Mouse (Mus musculus): Measurements from ENCODE around the gene Kat7. TPM values are rescaled to one million over a fixed set of nuclear protein-coding genes. Genes with fewer than 3 reads are reported as not detected.

The Kat7 gene
- polyA plus RNA-seq, 1 experiment from 2014 or later: 19.4 TPM

DNA sequence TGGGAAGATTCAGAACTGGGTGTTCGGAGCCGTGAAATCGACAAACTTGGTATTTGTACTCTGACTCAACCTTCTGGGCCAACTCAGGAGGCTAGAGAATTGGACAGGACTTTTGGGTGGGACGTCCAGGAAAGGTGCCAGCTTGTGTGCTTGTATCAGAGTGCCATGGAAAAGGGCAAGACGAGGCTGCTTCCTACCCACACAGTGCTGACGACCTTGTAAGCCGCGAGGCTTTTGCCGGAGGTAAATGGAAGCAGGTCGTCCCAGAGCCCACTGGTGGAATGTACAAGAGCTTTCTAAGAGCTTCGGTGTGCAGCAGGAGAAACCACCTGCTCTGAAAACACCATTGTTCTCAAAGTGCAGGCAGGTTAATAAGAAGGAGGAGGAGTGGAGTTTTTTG, 16.2 kb upstream of the Kat7 start:
- Histone ChIP-seq H3K9me3 (ENCODE audit: low read length) (no peaks in the 10 kb centered on the region), H3K9ac (replicated peaks) (no peak overlapping the region), H3K27me3 (ENCODE audit: insufficient read depth, low read length) (no peaks in the 10 kb centered on the region), H3K4me1 (ENCODE audit: insufficient read depth) (no peaks in the 10 kb centered on the region), H3K4me2 (ENCODE audit: low read depth, low read length) (no peak overlapping the region), H3K27ac (ENCODE audit: low read depth) (no peak overlapping the region), H3K36me3 (replicated peaks; ENCODE audit: insufficient read depth, low read length) (no peaks in the 10 kb centered on the region), H3K4me3 (ENCODE audit: low read depth, low read length) (no peak overlapping the region)
- no peak for DNase-seq
- no peak for TF ChIP-seq EP300 (IDR thresholded peaks at IDR 0.05; ENCODE audit: low read depth)
- no peak for ATAC-seq
- WGBS (ENCODE audit: insufficient replicate concordance): 78% methylated on average over 11 of the region's 11 CpGs

GRCm38 (mm10) chr11:95325832-95326231, 15.8 kb upstream of the Kat7 start:
- Histone ChIP-seq H3K36me3 (replicated peaks; ENCODE audit: insufficient read depth, low read length) (no peaks in the 10 kb centered on the region), H3K27me3 (ENCODE audit: insufficient read depth, low read length) (no peaks in the 10 kb centered on the region), H3K9ac (replicated peaks) (no peak overlapping the region), H3K27ac (ENCODE audit: low read depth) (no peak overlapping the region), H3K4me2 (ENCODE audit: low read depth, low read length) (no peak overlapping the region), H3K9me3 (ENCODE audit: low read length) (no peaks in the 10 kb centered on the region), H3K4me3 (ENCODE audit: low read depth, low read length) (no peak overlapping the region), H3K4me1 (ENCODE audit: insufficient read depth) (no peaks in the 10 kb centered on the region)
- DNase-seq (no peak), ATAC-seq (no peak)
- TF ChIP-seq CTCF (IDR thresholded peaks at IDR 0.05; ENCODE audit: low read depth) (no peak), EP300 (IDR thresholded peaks at IDR 0.05; ENCODE audit: low read depth) (no peak)
- 68% methylated on average over 4 of the region's 4 CpGs for WGBS (ENCODE audit: insufficient replicate concordance)

DNA sequence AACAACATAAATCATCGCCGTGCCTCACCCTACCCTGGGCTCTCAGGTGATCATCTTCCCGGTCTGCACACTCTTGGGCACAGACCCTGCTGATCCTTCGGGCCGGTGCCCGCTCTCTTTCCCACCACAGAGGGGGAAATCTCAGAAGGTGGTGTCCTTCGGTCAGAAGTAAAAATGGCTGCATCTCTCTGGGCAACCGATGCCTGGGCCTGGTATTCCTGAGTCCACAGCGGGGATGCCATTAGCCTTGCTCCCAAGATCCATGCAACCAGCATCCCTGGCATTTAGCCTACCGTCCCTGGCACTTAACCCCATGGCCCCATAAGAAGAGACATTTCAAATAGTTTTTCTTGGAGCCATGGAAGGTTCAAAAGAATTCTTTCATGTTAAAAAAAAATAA, 14.1 kb upstream of the Kat7 start:
- H3K4me1 ChIP-seq (ENCODE audit: insufficient read depth): 0 out of 2 replicates have a peak, but pooled peaks cover 6% of the 10 kb centered on the region

GRCm38 (mm10) chr11:95320010-95320409, 10.0 kb upstream of the Kat7 start:
- no peak for TF ChIP-seq CTCF (IDR thresholded peaks at IDR 0.05; ENCODE audit: low read depth)
- peak; percentile 92 for TF ChIP-seq EP300 (IDR thresholded peaks at IDR 0.05; ENCODE audit: low read depth)
- no peaks in the 10 kb centered on the region for H3K36me3 ChIP-seq (replicated peaks; ENCODE audit: insufficient read depth, low read length)
- DNase-seq (peak; percentile 47), ATAC-seq (peak; percentile 88)
- no peak overlapping the region for H3K4me3 ChIP-seq (ENCODE audit: low read depth, low read length)
- H3K4me1 ChIP-seq (ENCODE audit: insufficient read depth): 0 out of 2 replicates have a peak, but pooled peaks cover 6% of the 10 kb centered on the region
- peak overlapping the region; percentile 44; the same call in 1 of the 2 replicates for H3K27ac ChIP-seq (ENCODE audit: low read depth)
- no peaks in the 10 kb centered on the region for H3K9me3 ChIP-seq (ENCODE audit: low read length)
- no peaks in the 10 kb centered on the region for H3K27me3 ChIP-seq (ENCODE audit: insufficient read depth, low read length)
- WGBS (ENCODE audit: insufficient replicate concordance): 53% methylated on average over 1 of the region's 1 CpGs
- H3K4me2 ChIP-seq (ENCODE audit: low read depth, low read length): peak overlapping the region; percentile 50; the same call in 1 of the 2 replicates
- peak overlapping the region; percentile 30 for H3K9ac ChIP-seq (replicated peaks)

More for the DNA sequence above, 14.1 kb upstream of the Kat7 start:
- no peak for DNase-seq
- TF ChIP-seq CTCF (IDR thresholded peaks at IDR 0.05; ENCODE audit: low read depth): no peak
- no peak for TF ChIP-seq EP300 (IDR thresholded peaks at IDR 0.05; ENCODE audit: low read depth)
- no peak overlapping the region for H3K4me2 ChIP-seq (ENCODE audit: low read depth, low read length)
- H3K27me3 ChIP-seq (ENCODE audit: insufficient read depth, low read length): no peaks in the 10 kb centered on the region
- H3K4me3 ChIP-seq (ENCODE audit: low read depth, low read length): no peak overlapping the region
- H3K27ac ChIP-seq (ENCODE audit: low read depth): no peak overlapping the region
- no peaks in the 10 kb centered on the region for H3K36me3 ChIP-seq (replicated peaks; ENCODE audit: insufficient read depth, low read length)
- 91% methylated on average over 10 of the region's 10 CpGs for WGBS (ENCODE audit: insufficient replicate concordance)
- no peak for ATAC-seq
- no peaks in the 10 kb centered on the region for H3K9me3 ChIP-seq (ENCODE audit: low read length)
- no peak overlapping the region for H3K9ac ChIP-seq (replicated peaks)

- Histone ChIP-seq H3K27ac (ENCODE audit: low read depth) (peak overlapping the region; percentile 65; the same call in 1 of the 2 replicates), H3K27me3 (ENCODE audit: insufficient read depth, low read length) (no peaks in the 10 kb centered on the region), H3K4me1 (ENCODE audit: insufficient read depth) (0 out of 2 replicates have a peak, but pooled peaks cover 6% of the 10 kb centered on the region), H3K4me3 (ENCODE audit: low read depth, low read length) (no peak overlapping the region), H3K9me3 (ENCODE audit: low read length) (no peaks in the 10 kb centered on the region), H3K4me2 (ENCODE audit: low read depth, low read length) (peak overlapping the region; percentile 50; the same call in 1 of the 2 replicates), H3K9ac (replicated peaks) (no peak overlapping the region), H3K36me3 (replicated peaks; ENCODE audit: insufficient read depth, low read length) (no peaks in the 10 kb centered on the region)
- DNase-seq (no peak), ATAC-seq (peak; percentile 53)
- 50% methylated on average over 1 of the region's 1 CpGs for WGBS (ENCODE audit: insufficient replicate concordance)
- peak; percentile 74 for TF ChIP-seq CTCF (IDR thresholded peaks at IDR 0.05; ENCODE audit: low read depth)
- no peak for TF ChIP-seq EP300 (IDR thresholded peaks at IDR 0.05; ENCODE audit: low read depth)
Observed at GRCm38 (mm10) chr11:95319506-95319905, 9.5 kb upstream of the Kat7 start.

DNA sequence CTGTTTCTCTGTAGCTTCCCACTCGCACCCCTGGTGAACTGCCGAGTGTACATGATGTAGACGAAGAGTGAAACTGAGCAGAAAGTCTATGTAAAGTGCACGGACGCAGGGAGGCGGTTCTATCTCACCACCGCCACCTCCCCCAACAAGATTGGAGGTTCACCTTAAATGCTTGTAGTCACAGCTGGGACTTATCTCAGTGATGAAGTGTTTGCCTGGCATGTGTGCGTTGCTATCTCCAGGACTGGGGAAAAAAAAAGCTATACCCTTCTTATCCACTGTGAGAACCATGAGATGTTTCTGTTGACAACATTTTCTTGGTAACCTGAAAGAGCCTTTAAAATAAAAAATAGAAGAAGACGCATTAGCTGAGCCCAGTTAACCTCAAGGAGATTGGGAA, 8.1 kb upstream of the Kat7 start:
- no peaks in the 10 kb centered on the region for H3K9me3 ChIP-seq (ENCODE audit: low read length)
- no peaks in the 10 kb centered on the region for H3K27me3 ChIP-seq (ENCODE audit: insufficient read depth, low read length)
- no peak for TF ChIP-seq CTCF (IDR thresholded peaks at IDR 0.05; ENCODE audit: low read depth)
- peak; percentile 76 for TF ChIP-seq EP300 (IDR thresholded peaks at IDR 0.05; ENCODE audit: low read depth)
- 0 out of 2 replicates have a peak, but pooled peaks cover 6% of the 10 kb centered on the region for H3K4me1 ChIP-seq (ENCODE audit: insufficient read depth)
- no peak overlapping the region for H3K9ac ChIP-seq (replicated peaks)
- H3K4me3 ChIP-seq (ENCODE audit: low read depth, low read length): no peak overlapping the region
- H3K36me3 ChIP-seq (replicated peaks; ENCODE audit: insufficient read depth, low read length): no peaks in the 10 kb centered on the region
- 55% methylated on average over 9 of the region's 9 CpGs for WGBS (ENCODE audit: insufficient replicate concordance)
- peak overlapping the region; percentile 42 for H3K4me2 ChIP-seq (ENCODE audit: low read depth, low read length)
- peak overlapping the region; percentile 65 for H3K27ac ChIP-seq (ENCODE audit: low read depth)
- ATAC-seq (peak; percentile 65), DNase-seq (no peak)

Data from liver, postnatal 0 days (tissue).